Mouse (Mus musculus) naive thymus-derived CD4-positive, alpha-beta T cell, adult 2 months (primary cell): ENCODE data around the gene Grem1.

Experiments used
- DNase-seq: peaks from one replicate; pipeline ENCODE4 v3.0.0-alpha.2; 2011; ENCODE audit warnings: low read depth

Grem1 gene

GRCm38 (mm10) chr2:113758311-113759161 is at the start of gene Grem1:
TSS of gene Grem1 (minus strand) at chr2:113758646.
- DNase-seq = no peak

- DNase-seq = peak; percentile 42
Measured at GRCm38 (mm10) chr2:113807640-113808039, 49.2 kb upstream of the Grem1 start.

GRCm38 (mm10) chr2:113806851-113807577 is 48.6 kb upstream of the Grem1 start:
- DNase-seq = no peak

- no peak for DNase-seq
Measured at GRCm38 (mm10) chr2:113805765-113806164, 47.3 kb upstream of the Grem1 start.

- DNase-seq = no peak
Measured at GRCm38 (mm10) chr2:113803753-113804152, 45.3 kb upstream of the Grem1 start.

GRCm38 (mm10) chr2:113800846-113801245 is 42.4 kb upstream of the Grem1 start:
- DNase-seq = no peak

- DNase-seq = no peak
Measured at GRCm38 (mm10) chr2:113798605-113799004, 40.2 kb upstream of the Grem1 start.

- no peak for DNase-seq
Measured at GRCm38 (mm10) chr2:113795186-113795585, 36.7 kb upstream of the Grem1 start.

GRCm38 (mm10) chr2:113793521-113793920 is 35.1 kb upstream of the Grem1 start:
- no peak for DNase-seq

GRCm38 (mm10) chr2:113788821-113789387 is 30.5 kb upstream of the Grem1 start:
- DNase-seq = no peak

- no peak for DNase-seq
Measured at GRCm38 (mm10) chr2:113787882-113788281, 29.4 kb upstream of the Grem1 start.

- no peak for DNase-seq
Measured at GRCm38 (mm10) chr2:113784851-113785250, 26.4 kb upstream of the Grem1 start.

- no peak for DNase-seq
Measured at GRCm38 (mm10) chr2:113781521-113781920, 23.1 kb upstream of the Grem1 start.

GRCm38 (mm10) chr2:113781107-113781506 is 22.7 kb upstream of the Grem1 start:
- DNase-seq = no peak

- DNase-seq = no peak
Measured at GRCm38 (mm10) chr2:113779336-113779735, 20.9 kb upstream of the Grem1 start.

- DNase-seq = no peak
Measured at GRCm38 (mm10) chr2:113778036-113778435, 19.6 kb upstream of the Grem1 start.

GRCm38 (mm10) chr2:113776297-113776696 is 17.9 kb upstream of the Grem1 start:
- DNase-seq = no peak

- DNase-seq = no peak
Measured at GRCm38 (mm10) chr2:113774150-113774805, 15.8 kb upstream of the Grem1 start.

GRCm38 (mm10) chr2:113768541-113769303 is 10.3 kb upstream of the Grem1 start:
- no peak for DNase-seq

GRCm38 (mm10) chr2:113765885-113766284 is 7.4 kb upstream of the Grem1 start:
- DNase-seq = no peak

GRCm38 (mm10) chr2:113764968-113765367 is 6.5 kb upstream of the Grem1 start:
- DNase-seq = no peak
